Mouse (Mus musculus): ENCODE data around the gene Sptssb.

DNA sequence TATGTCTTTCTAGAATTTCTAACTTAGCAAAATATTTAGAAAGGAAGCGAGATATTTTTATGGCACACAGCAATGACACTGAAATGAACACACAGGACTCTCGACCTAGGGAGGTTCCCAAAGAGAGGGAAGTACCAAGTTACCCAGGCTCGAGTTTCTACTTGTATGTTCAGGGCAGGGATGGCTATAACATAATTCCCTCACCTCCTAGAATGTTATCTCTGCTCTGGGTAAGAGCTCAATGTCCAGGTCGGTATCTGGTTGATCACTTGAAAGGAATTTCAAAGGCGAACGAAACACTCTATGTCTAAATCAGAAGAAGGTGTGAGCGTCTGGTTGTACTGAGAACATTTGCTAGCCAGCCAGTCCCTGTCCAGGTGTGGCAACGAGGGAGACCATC, 10.0 kb upstream of the Sptssb start:
- TF ChIP-seq CTCF (IDR thresholded peaks at IDR 0.05; ENCODE audit: low read depth) (no peak), EP300 (IDR thresholded peaks at IDR 0.05; ENCODE audit: low read depth) (no peak)

All from liver, embryonic 14.5 days (tissue).